ENCODE assay signal across 9 mouse cellular contexts in genomic region chr11:80154501-80154900, GRCm38 (mm10). TPM values are rescaled to one million over a fixed set of nuclear protein-coding genes. Genes with fewer than 3 reads are reported as not detected.
DNase-seq lines count a peak whose midpoint lies in the region; ATAC-seq and TF ChIP-seq lines count a peak whose summit lies in the region.
"Had no signal": no experiment of that assay in that cellular context is flagged by ENCODE, and none has a peak within 500 bp of the region (broad histone marks: within the 10 kb centered on the region; RNA-seq: fewer than 3 reads in every experiment).

No protein-coding gene starts in this region.

- TF ChIP-seq CTCF in lung, adult 2 months (IDR thresholded peaks at IDR 0.05; ENCODE audit: insufficient read depth, low read length) = no peak
- TF ChIP-seq CTCF in embryonic fibroblast, embryonic 13.5 days (IDR thresholded peaks at IDR 0.05; ENCODE audit: borderline replicate concordance, insufficient read depth, low read length) = no peak

- H3K36me3 ChIP-seq in intestine, embryonic 15.5 days = no peaks in the 10 kb centered on the region
- H3K36me3 ChIP-seq in neural tube, embryonic 12.5 days = no peaks in the 10 kb centered on the region

- peak overlapping the region; percentile 87 for H3K4me2 ChIP-seq in intestine, embryonic 15.5 days (replicated peaks)
- H3K4me2 ChIP-seq in neural tube, embryonic 12.5 days (replicated peaks) = peak overlapping the region; percentile 76

- no peak overlapping the region for H3K27ac ChIP-seq in embryonic fibroblast, embryonic 13.5 days (ENCODE audit: insufficient read depth, low read length)
- H3K27ac ChIP-seq in intestine, embryonic 15.5 days = no peak overlapping the region
- H3K27ac ChIP-seq in neural tube, embryonic 12.5 days = no peak overlapping the region

- peaks cover 4% of the 10 kb centered on the region; the same call in 1 of the 2 replicates for H3K4me1 ChIP-seq in lung, adult 2 months (ENCODE audit: control insufficient read depth, insufficient read depth, low read length)
- H3K4me1 ChIP-seq in embryonic fibroblast, embryonic 13.5 days (ENCODE audit: control insufficient read depth, insufficient read depth, low read length) = peaks cover 6% of the 10 kb centered on the region; the same call in 1 of the 2 replicates
- H3K4me1 ChIP-seq in intestine, embryonic 15.5 days (replicated peaks) = no peaks in the 10 kb centered on the region
- H3K4me1 ChIP-seq in neural tube, embryonic 12.5 days = peaks cover 6% of the 10 kb centered on the region; the same call in 1 of the 2 replicates

- peak overlapping the region; percentile 53 for H3K9ac ChIP-seq in intestine, embryonic 15.5 days
- peak overlapping the region; percentile 53 for H3K9ac ChIP-seq in neural tube, embryonic 12.5 days

- DNase-seq in lung, adult 2 months = no peak
- DNase-seq in lung, adult 18-20 months = no peak
- DNase-seq in cerebellum, adult 11 months = no peak
- no peak for DNase-seq in left cerebral cortex, adult 8-10 months (ENCODE audit: low spot score in 2 of 2)

- peak overlapping the region; percentile 72 for H3K4me3 ChIP-seq in lung, adult 2 months (replicated peaks; ENCODE audit: extremely low read depth, low read depth, low read length)
- peak overlapping the region; percentile 35; the same call in 1 of the 2 replicates for H3K4me3 ChIP-seq in embryonic fibroblast, embryonic 13.5 days (ENCODE audit: insufficient read depth, low read length)
- H3K4me3 ChIP-seq in intestine, embryonic 15.5 days (replicated peaks) = peak overlapping the region; percentile 56
- peak overlapping the region; percentile 50 for H3K4me3 ChIP-seq in neural tube, embryonic 12.5 days

- H3K9me3 ChIP-seq in intestine, embryonic 15.5 days = no peaks in the 10 kb centered on the region
- no peaks in the 10 kb centered on the region for H3K9me3 ChIP-seq in neural tube, embryonic 12.5 days

- 0 out of 2 replicates have a peak, but pooled peaks have one; percentile 5 for ATAC-seq in intestine, embryonic 15.5 days
- ATAC-seq in neural tube, embryonic 12.5 days (ENCODE audit: low FRiP score, low read depth) = no peak
- no peak for ATAC-seq in monocyte, adult 5-6 weeks (replicated peaks; ENCODE audit: insufficient number of reproducible peaks, low FRiP score, low TSS enrichment, poor library complexity, severe bottlenecking)

- no peak for TF ChIP-seq POLR2A in lung, adult 2 months (IDR thresholded peaks at IDR 0.05; ENCODE audit: borderline replicate concordance, extremely low read depth, low read depth, low read length)
- no peak for TF ChIP-seq POLR2A in embryonic fibroblast, embryonic 13.5 days (IDR thresholded peaks at IDR 0.05; ENCODE audit: low read depth, low read length)

- WGBS in lung, adult 2 months = 30% methylated on average over 25 of the region's 25 CpGs
- 33% methylated on average over 25 of the region's 25 CpGs for WGBS in intestine, embryonic 15.5 days
- WGBS in neural tube, embryonic 12.5 days = 24% methylated on average over 25 of the region's 25 CpGs

- peaks cover 16% of the 10 kb centered on the region for H3K27me3 ChIP-seq in intestine, embryonic 15.5 days (replicated peaks)
- peaks cover 36% of the 10 kb centered on the region for H3K27me3 ChIP-seq in neural tube, embryonic 12.5 days (replicated peaks)

RNA-seq across cellular contexts. Expression of gene Adap2, which starts 0.6 kb away (rescaled TPM):
- polyA plus RNA-seq in lung, adult 2 months (2012; rRNA removed) = 7.0 and 18.2 TPM in 2 replicates
- not detected in 2 replicates for polyA plus RNA-seq in embryonic fibroblast, embryonic 13.5 days (2011; ENCODE audit: insufficient read length, low read depth, missing spikeins)
- 3.6 and 4.2 TPM in 2 replicates for polyA plus RNA-seq in intestine, embryonic 15.5 days (2015; fragmentation: Nextera tagmentation; extraction: Ambion mirVana)
- 2.5 and 2.9 TPM in 2 replicates for polyA plus RNA-seq in neural tube, embryonic 12.5 days (2016; fragmentation: Nextera tagmentation; extraction: Ambion mirVana)
- 10 to 100 TPM in 2 of 4 experiments, 1 to 10 TPM in 2; 6.9 to 12.6 (median 9.4) TPM for total RNA-seq in left cerebral cortex, adult 8-10 months (2022)
- total RNA-seq in monocyte, adult 5-6 weeks (2017) = 6.7 to 11.8 TPM (median 8.7 TPM) in 3 replicates
- total RNA-seq: hematopoietic stem cell, adult 5-6 weeks had no signal

RNA-seq across cellular contexts. Expression of gene Tefm, which starts 12.5 kb away (rescaled TPM):
- 2.7 and 4.3 TPM in 2 replicates for polyA plus RNA-seq in lung, adult 2 months (2012; rRNA removed)
- polyA plus RNA-seq in embryonic fibroblast, embryonic 13.5 days (2011; ENCODE audit: insufficient read length, low read depth, missing spikeins) = 13.9 and 16.6 TPM in 2 replicates
- polyA plus RNA-seq in intestine, embryonic 15.5 days (2015; fragmentation: Nextera tagmentation; extraction: Ambion mirVana) = 30.9 and 33.8 TPM in 2 replicates
- polyA plus RNA-seq in neural tube, embryonic 12.5 days (2016; fragmentation: Nextera tagmentation; extraction: Ambion mirVana) = 25.8 and 31.6 TPM in 2 replicates
- total RNA-seq in left cerebral cortex, adult 8-10 months (2022) = 10 to 100 TPM in 3 of 4 experiments, 1 to 10 TPM in 1; 7.5 to 14.8 (median 10.9) TPM
- 2.9 to 11.4 TPM (median 5.8 TPM) in 3 replicates for total RNA-seq in monocyte, adult 5-6 weeks (2017)

RNA-seq across cellular contexts. Expression of gene Rnf135, which starts 29.1 kb away (rescaled TPM):
- 8.1 and 9.4 TPM in 2 replicates for polyA plus RNA-seq in lung, adult 2 months (2012; rRNA removed)
- 7.5 and 8.0 TPM in 2 replicates for polyA plus RNA-seq in embryonic fibroblast, embryonic 13.5 days (2011; ENCODE audit: insufficient read length, low read depth, missing spikeins)
- 10.1 and 10.8 TPM in 2 replicates for polyA plus RNA-seq in intestine, embryonic 15.5 days (2015; fragmentation: Nextera tagmentation; extraction: Ambion mirVana)
- 3.0 and 3.2 TPM in 2 replicates for polyA plus RNA-seq in neural tube, embryonic 12.5 days (2016; fragmentation: Nextera tagmentation; extraction: Ambion mirVana)
- total RNA-seq in left cerebral cortex, adult 8-10 months (2022) = 1 to 10 TPM; 2.8 to 5.7 (median 4.6) TPM
- 5.0 to 10.4 TPM (median 6.2 TPM) in 3 replicates for total RNA-seq in monocyte, adult 5-6 weeks (2017)

RNA-seq across cellular contexts. Expression of gene Rhot1, which starts 54.3 kb away (rescaled TPM):
- 8.7 and 14.9 TPM in 2 replicates for polyA plus RNA-seq in lung, adult 2 months (2012; rRNA removed)
- 53.8 and 65.6 TPM in 2 replicates for polyA plus RNA-seq in embryonic fibroblast, embryonic 13.5 days (2011; ENCODE audit: insufficient read length, low read depth, missing spikeins)
- polyA plus RNA-seq in intestine, embryonic 15.5 days (2015; fragmentation: Nextera tagmentation; extraction: Ambion mirVana) = 43.2 and 46.6 TPM in 2 replicates
- 70.9 and 72.1 TPM in 2 replicates for polyA plus RNA-seq in neural tube, embryonic 12.5 days (2016; fragmentation: Nextera tagmentation; extraction: Ambion mirVana)
- 10 to 100 TPM; 60.6 to 69.5 (median 63.4) TPM for total RNA-seq in left cerebral cortex, adult 8-10 months (2022)
- 48.4 to 57.1 TPM (median 56.2 TPM) in 3 replicates for total RNA-seq in monocyte, adult 5-6 weeks (2017)
